Mouse (Mus musculus): ENCODE measurements around the gene Kcnma1. TPM values are rescaled to one million over a fixed set of nuclear protein-coding genes. Genes with fewer than 3 reads are reported as not detected.

Kcnma1 gene
- polyA plus RNA-seq, 1 experiment from 2014 or later, result 17.2 TPM

GRCm38 (mm10) chr14:23523825-23524491 is 490.3 kb downstream of the Kcnma1 start:
- ATAC-seq, result no peak
- H3K27me3 ChIP-seq (replicated peaks; ENCODE audit: control insufficient read depth, insufficient read depth, low read length), result no peaks in the 10 kb centered on the region
- WGBS, result 75% methylated on average over 6 of the region's 6 CpGs

GRCm38 (mm10) chr14:23522606-23523159 is 491.6 kb downstream of the Kcnma1 start:
- no peak overlapping the region for H3K27ac ChIP-seq (ENCODE audit: low read depth, low read length)
- H3K9ac ChIP-seq (ENCODE audit: low read depth, low read length), result no peak overlapping the region
- ATAC-seq, result no peak
- H3K4me1 ChIP-seq (ENCODE audit: control insufficient read depth, insufficient read depth, low read depth, low read length), result no peaks in the 10 kb centered on the region
- H3K4me2 ChIP-seq (ENCODE audit: low read length), result no peak overlapping the region
- no peaks in the 10 kb centered on the region for H3K36me3 ChIP-seq (ENCODE audit: control insufficient read depth, insufficient read depth, low read length)
- 82% methylated on average over 4 of the region's 4 CpGs for WGBS
- H3K9me3 ChIP-seq (ENCODE audit: control insufficient read depth, low read length), result no peaks in the 10 kb centered on the region
- H3K27me3 ChIP-seq (replicated peaks; ENCODE audit: control insufficient read depth, insufficient read depth, low read length), result no peaks in the 10 kb centered on the region
- H3K4me3 ChIP-seq (ENCODE audit: low read length), result no peak overlapping the region

More at GRCm38 (mm10) chr14:23523825-23524491, 490.3 kb downstream of the Kcnma1 start:
- Histone ChIP-seq H3K4me2 (ENCODE audit: low read length) (no peak overlapping the region), H3K9ac (ENCODE audit: low read depth, low read length) (no peak overlapping the region), H3K4me1 (ENCODE audit: control insufficient read depth, insufficient read depth, low read depth, low read length) (no peaks in the 10 kb centered on the region), H3K4me3 (ENCODE audit: low read length) (no peak overlapping the region), H3K36me3 (ENCODE audit: control insufficient read depth, insufficient read depth, low read length) (no peaks in the 10 kb centered on the region), H3K9me3 (ENCODE audit: control insufficient read depth, low read length) (no peaks in the 10 kb centered on the region), H3K27ac (ENCODE audit: low read depth, low read length) (no peak overlapping the region)

GRCm38 (mm10) chr14:23521080-23521684 is 493.1 kb downstream of the Kcnma1 start:
- Histone ChIP-seq H3K27ac (ENCODE audit: low read depth, low read length) (no peak overlapping the region), H3K4me1 (ENCODE audit: control insufficient read depth, insufficient read depth, low read depth, low read length) (no peaks in the 10 kb centered on the region), H3K4me2 (ENCODE audit: low read length) (no peak overlapping the region), H3K4me3 (ENCODE audit: low read length) (no peak overlapping the region), H3K9me3 (ENCODE audit: control insufficient read depth, low read length) (no peaks in the 10 kb centered on the region), H3K27me3 (replicated peaks; ENCODE audit: control insufficient read depth, insufficient read depth, low read length) (no peaks in the 10 kb centered on the region), H3K9ac (ENCODE audit: low read depth, low read length) (no peak overlapping the region), H3K36me3 (ENCODE audit: control insufficient read depth, insufficient read depth, low read length) (no peaks in the 10 kb centered on the region)
- ATAC-seq, result no peak
- WGBS, result 75% methylated on average over 10 of the region's 10 CpGs

- Histone ChIP-seq H3K9me3 (ENCODE audit: control insufficient read depth, low read length) (no peaks in the 10 kb centered on the region), H3K9ac (ENCODE audit: low read depth, low read length) (no peak overlapping the region), H3K4me2 (ENCODE audit: low read length) (no peak overlapping the region), H3K36me3 (ENCODE audit: control insufficient read depth, insufficient read depth, low read length) (no peaks in the 10 kb centered on the region), H3K4me1 (ENCODE audit: control insufficient read depth, insufficient read depth, low read depth, low read length) (no peaks in the 10 kb centered on the region), H3K27ac (ENCODE audit: low read depth, low read length) (no peak overlapping the region), H3K4me3 (ENCODE audit: low read length) (no peak overlapping the region), H3K27me3 (replicated peaks; ENCODE audit: control insufficient read depth, insufficient read depth, low read length) (no peaks in the 10 kb centered on the region)
- ATAC-seq, result no peak
- 89% methylated on average over 2 of the region's 2 CpGs for WGBS
These were observed 496.9 kb downstream of the Kcnma1 start for GRCm38 (mm10) chr14:23517374-23517773.

- peaks cover 3% of the 10 kb centered on the region; the same call in 1 of the 2 replicates for H3K36me3 ChIP-seq (ENCODE audit: control insufficient read depth, insufficient read depth, low read length)
- no peaks in the 10 kb centered on the region for H3K4me1 ChIP-seq (ENCODE audit: control insufficient read depth, insufficient read depth, low read depth, low read length)
- no peak for ATAC-seq
- H3K9me3 ChIP-seq (ENCODE audit: control insufficient read depth, low read length), result no peaks in the 10 kb centered on the region
- H3K4me2 ChIP-seq (ENCODE audit: low read length), result no peak overlapping the region
- 75% methylated on average over 5 of the region's 5 CpGs for WGBS
- no peaks in the 10 kb centered on the region for H3K27me3 ChIP-seq (replicated peaks; ENCODE audit: control insufficient read depth, insufficient read depth, low read length)
- no peak overlapping the region for H3K27ac ChIP-seq (ENCODE audit: low read depth, low read length)
- H3K9ac ChIP-seq (ENCODE audit: low read depth, low read length), result no peak overlapping the region
- H3K4me3 ChIP-seq (ENCODE audit: low read length), result no peak overlapping the region
These were observed 504.5 kb downstream of the Kcnma1 start for GRCm38 (mm10) chr14:23509792-23510191.

- WGBS, result 40% methylated on average over 8 of the region's 8 CpGs
- no peak overlapping the region for H3K4me2 ChIP-seq (ENCODE audit: low read length)
- ATAC-seq, result no peak
These were observed 512.0 kb downstream of the Kcnma1 start for GRCm38 (mm10) chr14:23502236-23502790.

GRCm38 (mm10) chr14:23496801-23497200 is 517.5 kb downstream of the Kcnma1 start:
- Histone ChIP-seq H3K4me1 (ENCODE audit: control insufficient read depth, insufficient read depth, low read depth, low read length) (no peaks in the 10 kb centered on the region), H3K4me3 (ENCODE audit: low read length) (no peak overlapping the region), H3K9me3 (ENCODE audit: control insufficient read depth, low read length) (no peaks in the 10 kb centered on the region), H3K4me2 (ENCODE audit: low read length) (no peak overlapping the region), H3K27me3 (replicated peaks; ENCODE audit: control insufficient read depth, insufficient read depth, low read length) (no peaks in the 10 kb centered on the region), H3K9ac (ENCODE audit: low read depth, low read length) (no peak overlapping the region), H3K36me3 (ENCODE audit: control insufficient read depth, insufficient read depth, low read length) (0 out of 2 replicates have a peak, but pooled peaks cover 3% of the 10 kb centered on the region), H3K27ac (ENCODE audit: low read depth, low read length) (no peak overlapping the region)
- no peak for ATAC-seq
- 93% methylated on average over 3 of the region's 3 CpGs for WGBS

More at GRCm38 (mm10) chr14:23502236-23502790, 512.0 kb downstream of the Kcnma1 start:
- Histone ChIP-seq H3K9ac (ENCODE audit: low read depth, low read length) (no peak overlapping the region), H3K9me3 (ENCODE audit: control insufficient read depth, low read length) (no peaks in the 10 kb centered on the region), H3K27me3 (replicated peaks; ENCODE audit: control insufficient read depth, insufficient read depth, low read length) (no peaks in the 10 kb centered on the region), H3K36me3 (ENCODE audit: control insufficient read depth, insufficient read depth, low read length) (0 out of 2 replicates have a peak, but pooled peaks cover 3% of the 10 kb centered on the region), H3K4me3 (ENCODE audit: low read length) (no peak overlapping the region), H3K27ac (ENCODE audit: low read depth, low read length) (no peak overlapping the region), H3K4me1 (ENCODE audit: control insufficient read depth, insufficient read depth, low read depth, low read length) (no peaks in the 10 kb centered on the region)

- Histone ChIP-seq H3K9me3 (ENCODE audit: control insufficient read depth, low read length) (no peaks in the 10 kb centered on the region), H3K27ac (ENCODE audit: low read depth, low read length) (no peak overlapping the region), H3K4me2 (ENCODE audit: low read length) (no peak overlapping the region), H3K27me3 (replicated peaks; ENCODE audit: control insufficient read depth, insufficient read depth, low read length) (no peaks in the 10 kb centered on the region), H3K4me3 (ENCODE audit: low read length) (no peak overlapping the region), H3K36me3 (ENCODE audit: control insufficient read depth, insufficient read depth, low read length) (0 out of 2 replicates have a peak, but pooled peaks cover 3% of the 10 kb centered on the region), H3K4me1 (ENCODE audit: control insufficient read depth, insufficient read depth, low read depth, low read length) (no peaks in the 10 kb centered on the region), H3K9ac (ENCODE audit: low read depth, low read length) (no peak overlapping the region)
- 76% methylated on average over 4 of the region's 4 CpGs for WGBS
- ATAC-seq, result no peak
These were observed 518.0 kb downstream of the Kcnma1 start for GRCm38 (mm10) chr14:23496236-23496740.

- H3K4me1 ChIP-seq (ENCODE audit: control insufficient read depth, insufficient read depth, low read depth, low read length), result no peaks in the 10 kb centered on the region
- ATAC-seq, result no peak
- no peak overlapping the region for H3K27ac ChIP-seq (ENCODE audit: low read depth, low read length)
- H3K4me2 ChIP-seq (ENCODE audit: low read length), result no peak overlapping the region
- no peak overlapping the region for H3K4me3 ChIP-seq (ENCODE audit: low read length)
- no peaks in the 10 kb centered on the region for H3K36me3 ChIP-seq (ENCODE audit: control insufficient read depth, insufficient read depth, low read length)
- 67% methylated on average over 3 of the region's 3 CpGs for WGBS
- no peaks in the 10 kb centered on the region for H3K27me3 ChIP-seq (replicated peaks; ENCODE audit: control insufficient read depth, insufficient read depth, low read length)
- H3K9ac ChIP-seq (ENCODE audit: low read depth, low read length), result no peak overlapping the region
- H3K9me3 ChIP-seq (ENCODE audit: control insufficient read depth, low read length), result no peaks in the 10 kb centered on the region
These were observed 519.8 kb downstream of the Kcnma1 start for GRCm38 (mm10) chr14:23494496-23494800.

All from hindbrain, embryonic 16.5 days (tissue).